Mouse (Mus musculus): ENCODE results near the gene Kcnq5.

GRCm38 (mm10) chr1:21979292-21979691 is 17.6 kb upstream of the Kcnq5 start:
- TF ChIP-seq CTCF (IDR thresholded peaks at IDR 0.05; ENCODE audit: borderline replicate concordance, insufficient read depth, low read depth, low read length): no peak
- TF ChIP-seq POLR2A (IDR thresholded peaks at IDR 0.05; ENCODE audit: borderline replicate concordance, insufficient read depth, low read length): no peak
